Mouse (Mus musculus): ENCODE results near the gene Grin2d.
"Not testable (repeated sequence)": the region's sequence is repeated elsewhere in the genome, so short reads cannot be mapped to it uniquely, and the experiment has no call there.

Grin2d gene

GRCm38 (mm10) chr7:45898125-45898524, 19.9 kb upstream of the Grin2d start:
- in situ Hi-C loops (cut with MboI), result not testable (repeated sequence)

- in situ Hi-C loops (cut with MboI), result no loop called here
Measured at GRCm38 (mm10) chr7:45897258-45897757, 19.1 kb upstream of the Grin2d start.

GRCm38 (mm10) chr7:45896517-45897257, 18.5 kb upstream of the Grin2d start, which contains the start of the genes Syngr4 and Tmem143:
Gene Syngr4 (minus strand): TSS chr7:45896714.
Gene Tmem143 (plus strand): TSS chr7:45896941.
- in situ Hi-C loops (cut with MboI), result no loop called here

GRCm38 (mm10) chr7:45895931-45896516, 17.8 kb upstream of the Grin2d start:
- in situ Hi-C loops (cut with MboI), result no loop called here

GRCm38 (mm10) chr7:45892651-45893050, 14.5 kb upstream of the Grin2d start:
- in situ Hi-C loops (cut with MboI), result no loop called here

- in situ Hi-C loops (cut with MboI), result no loop called here
Measured at GRCm38 (mm10) chr7:45887246-45887645, 9.1 kb upstream of the Grin2d start.

GRCm38 (mm10) chr7:45881011-45881410, 2.8 kb upstream of the Grin2d start:
- in situ Hi-C loops (cut with MboI), result no loop called here

- in situ Hi-C loops (cut with MboI), result no loop called here
Measured at GRCm38 (mm10) chr7:45880531-45880930, 2.4 kb upstream of the Grin2d start.

GRCm38 (mm10) chr7:45876895-45877294, 1.3 kb downstream of the Grin2d start:
- in situ Hi-C loops (cut with MboI), result no loop called here

- in situ Hi-C loops (cut with MboI), result loop anchor here (5.0 kb wide), 1 partner anchor 49 kb away; the partner anchor contains the start of genes Ccdc114 and Emp3
Measured at GRCm38 (mm10) chr7:45873061-45873947, 4.9 kb downstream of the Grin2d start.

GRCm38 (mm10) chr7:45872624-45873023, 5.6 kb downstream of the Grin2d start, which contains the start of gene Kdelr1:
Gene Kdelr1 (plus strand): TSS chr7:45872772.
- in situ Hi-C loops (cut with MboI), result loop anchor here (5.0 kb wide), 1 partner anchor 50 kb away; the partner anchor contains the start of genes Ccdc114 and Emp3

- in situ Hi-C loops (cut with MboI), result loop anchor here (5.0 kb wide), 1 partner anchor 52 kb away; the partner anchor contains the start of genes Ccdc114 and Emp3
Measured at GRCm38 (mm10) chr7:45870282-45871058, 7.7 kb downstream of the Grin2d start.

- in situ Hi-C loops (cut with MboI), result loop anchor here (5.0 kb wide), 1 partner anchor 53 kb away; the partner anchor contains the start of genes Ccdc114 and Emp3
Measured at GRCm38 (mm10) chr7:45869787-45870186, 8.4 kb downstream of the Grin2d start.

GRCm38 (mm10) chr7:45869107-45869670, 9.0 kb downstream of the Grin2d start:
- in situ Hi-C loops (cut with MboI), result no loop called here

GRCm38 (mm10) chr7:45867871-45868270, 10.3 kb downstream of the Grin2d start:
- in situ Hi-C loops (cut with MboI), result no loop called here

GRCm38 (mm10) chr7:45865925-45866910, 12.0 kb downstream of the Grin2d start:
- in situ Hi-C loops (cut with MboI), result no loop called here

GRCm38 (mm10) chr7:45864435-45864834, 13.7 kb downstream of the Grin2d start:
- in situ Hi-C loops (cut with MboI), result no loop called here

- in situ Hi-C loops (cut with MboI), result no loop called here
Measured at GRCm38 (mm10) chr7:45862804-45863203, 15.4 kb downstream of the Grin2d start.

- in situ Hi-C loops (cut with MboI), result no loop called here
Measured at GRCm38 (mm10) chr7:45859008-45859407, 19.2 kb downstream of the Grin2d start.
